25 mouse cellular contexts compared by ENCODE assay signal in genomic region chr9:64660222-64660621, GRCm38 (mm10).
DNase-seq lines count a peak whose midpoint lies in the region; ATAC-seq and TF ChIP-seq lines count a peak whose summit lies in the region.
"Had no signal": no experiment of that assay in that cellular context is flagged by ENCODE, and none has a peak within 500 bp of the region (broad histone marks: within the 10 kb centered on the region; RNA-seq: fewer than 3 reads in every experiment).

No protein-coding gene starts in this region.

- no peak overlapping the region for H3K27ac ChIP-seq in kidney, embryonic 16.5 days (ENCODE audit: low read length)
- no peak overlapping the region for H3K27ac ChIP-seq in cerebellum, adult 2 months (ENCODE audit: insufficient read depth, low read length)
- H3K27ac ChIP-seq: embryonic facial prominence, embryonic 12.5 days; hindbrain, embryonic 15.5 days; kidney, postnatal 0 days; layer of hippocampus, adult 2 months; midbrain, embryonic 10.5 days had no signal

- H3K9me3 ChIP-seq in kidney, embryonic 16.5 days (ENCODE audit: low read length): no peaks in the 10 kb centered on the region
- H3K9me3 ChIP-seq: embryonic facial prominence, embryonic 12.5 days; heart, embryonic 12.5 days; hindbrain, embryonic 15.5 days; midbrain, embryonic 10.5 days had no signal

- H3K36me3 ChIP-seq in kidney, embryonic 16.5 days (ENCODE audit: insufficient read depth, low read length): no peaks in the 10 kb centered on the region
- H3K36me3 ChIP-seq: embryonic facial prominence, embryonic 12.5 days; heart, embryonic 12.5 days; hindbrain, embryonic 15.5 days; midbrain, embryonic 10.5 days had no signal

- no peak for TF ChIP-seq CTCF in cerebellum, adult 2 months (IDR thresholded peaks at IDR 0.05; ENCODE audit: borderline replicate concordance, insufficient read depth, low read depth, low read length)

- DNase-seq in cerebellum, postnatal 4 days (ENCODE audit: low spot score in 2 of 2): no peak
- DNase-seq in kidney, postnatal 4 days: peak; percentile 37 to 57
- DNase-seq in cerebellum, adult 2 months: peak; percentile 53 to 76
- peak; percentile 66 to 77 for DNase-seq in cerebellum, postnatal 25 days
- no peak for DNase-seq in right cerebral cortex, adult 2 months (ENCODE audit: low spot score in 2 of 2)
- DNase-seq in retina, postnatal 1 day: no peak
- DNase-seq: adrenal gland, adult 8-10 months; forebrain, postnatal 0 days; gastrocnemius, postnatal 14 days; heart, adult 11 months; heart, postnatal 10 days; liver, postnatal 0 days; lung, postnatal 10 days; right cerebral cortex, adult 18-20 months; thymus, adult 2 months; thymus, postnatal 4 days had no signal

- H3K27me3 ChIP-seq in kidney, embryonic 16.5 days (ENCODE audit: insufficient read depth, low read length): no peaks in the 10 kb centered on the region
- no peaks in the 10 kb centered on the region for H3K27me3 ChIP-seq in cerebellum, adult 2 months (ENCODE audit: control insufficient read depth, insufficient read depth, low read length)
- H3K27me3 ChIP-seq: embryonic facial prominence, embryonic 12.5 days; heart, embryonic 12.5 days; hindbrain, embryonic 15.5 days had no signal

- H3K4me2 ChIP-seq in kidney, embryonic 16.5 days (replicated peaks; ENCODE audit: low read depth, low read length): no peak overlapping the region
- H3K4me2 ChIP-seq: embryonic facial prominence, embryonic 12.5 days; heart, embryonic 12.5 days; hindbrain, embryonic 15.5 days had no signal

- peak; percentile 76; the same call in 1 of the 2 replicates for ATAC-seq in cerebellum, adult (ENCODE audit: insufficient number of reproducible peaks, low FRiP score, low TSS enrichment)
- no peak for ATAC-seq in kidney, embryonic 16.5 days (ENCODE audit: low FRiP score, low TSS enrichment)
- ATAC-seq: activated CD4-positive, CD25-positive, alpha-beta regulatory T cell, adult 4 months; forebrain, postnatal 0 days; liver, postnatal 0 days had no signal

- peaks cover 5% of the 10 kb centered on the region; the same call in 1 of the 2 replicates for H3K4me1 ChIP-seq in kidney, embryonic 16.5 days (ENCODE audit: insufficient read depth, low read length)
- peaks cover 11% of the 10 kb centered on the region for H3K4me1 ChIP-seq in cerebellum, adult 2 months (ENCODE audit: control insufficient read depth, insufficient read depth, low read length)
- H3K4me1 ChIP-seq: embryonic facial prominence, embryonic 12.5 days; heart, embryonic 12.5 days had no signal

- no peak overlapping the region for H3K4me3 ChIP-seq in kidney, embryonic 16.5 days (ENCODE audit: low read length)
- H3K4me3 ChIP-seq in cerebellum, adult 2 months (replicated peaks; ENCODE audit: insufficient read depth, low read depth, low read length): no peak overlapping the region
- H3K4me3 ChIP-seq: embryonic facial prominence, embryonic 12.5 days; heart, embryonic 12.5 days; hindbrain, embryonic 15.5 days; layer of hippocampus, adult 2 months; midbrain, embryonic 10.5 days had no signal

- no peak for TF ChIP-seq POLR2A in cerebellum, adult 2 months (IDR thresholded peaks at IDR 0.05; ENCODE audit: borderline replicate concordance, insufficient read depth, low read length)

- WGBS in kidney, embryonic 16.5 days: 59% methylated on average over 7 of the region's 7 CpGs
- 28% methylated on average over 7 of the region's 7 CpGs for WGBS in cerebellum, adult 2 months

- no peak overlapping the region for H3K9ac ChIP-seq in kidney, embryonic 16.5 days (replicated peaks; ENCODE audit: low read length)
- H3K9ac ChIP-seq: embryonic facial prominence, embryonic 12.5 days; forebrain, postnatal 0 days; heart, embryonic 12.5 days; hindbrain, embryonic 15.5 days; liver, postnatal 0 days had no signal

Comparison
In these comparisons a context has a peak if more than half of its experiments do, and no peak if none do; other contexts are left out.
1. DNase-seq: peak in kidney, postnatal 4 days (2 of 2), cerebellum, adult 2 months (2 of 2) and cerebellum, postnatal 25 days (2 of 2); none in cerebellum, postnatal 4 days (0 of 2), right cerebral cortex, adult 2 months (0 of 2) and retina, postnatal 1 day (single experiment).